Mouse (Mus musculus) hindbrain, embryonic 11.5 days (tissue): ENCODE measurements around the gene Ndufv3. TPM values are rescaled to one million over a fixed set of nuclear protein-coding genes. Genes with fewer than 3 reads are reported as not detected.
A peak's percentile ranks its signal among the peaks of the same experiment; 100 is the strongest.

ENCODE experiments used
- ATAC-seq: fragments of 200-750 bp; cut with Nextera tagmentation; 2 replicates; pipeline ENCODE4 v1.8.0; 2017; ENCODE audit warnings: mild to moderate bottlenecking, moderate TSS enrichment, moderate library complexity; ENCODE audit not compliant: low FRiP score
- DNase-seq: peaks from one replicate; pipeline ENCODE4 v3.0.0-alpha.2; 2015; ENCODE audit warnings: low spot score
- H3K27ac ChIP-seq: fragments of 300-500 bp; sonication (generic); 2 replicates; pipeline ENCODE4 v1.5.1; 2014; ENCODE audit warnings: mild to moderate bottlenecking, low read depth, low read length
- H3K27me3 ChIP-seq: fragments of 300-500 bp; sonication (generic); 2 replicates; pipeline ENCODE4 v1.6.1; 2014; ENCODE audit warnings: mild to moderate bottlenecking, low read length, moderate library complexity, mixed read lengths; ENCODE audit not compliant: control insufficient read depth, insufficient read depth
- H3K36me3 ChIP-seq: fragments of 300-500 bp; sonication (generic); 2 replicates; pipeline ENCODE4 v1.6.1; 2014; ENCODE audit warnings: mild to moderate bottlenecking, low read length, moderate library complexity, mixed read lengths; ENCODE audit not compliant: control insufficient read depth, insufficient read depth
- H3K4me1 ChIP-seq: fragments of 300-500 bp; sonication (generic); replicated peaks from 2 replicates; pipeline ENCODE4 v1.6.1; 2014; ENCODE audit warnings: low read length, mixed read lengths; ENCODE audit not compliant: control insufficient read depth, insufficient read depth
- H3K4me2 ChIP-seq: fragments of 300-500 bp; sonication (generic); replicated peaks from 2 replicates; pipeline ENCODE4 v1.6.1; 2014; ENCODE audit warnings: mild to moderate bottlenecking, low read depth, low read length
- H3K4me3 ChIP-seq: fragments of 300-500 bp; sonication (generic); 2 replicates; pipeline ENCODE4 v1.5.1; 2014; ENCODE audit warnings: low read depth, low read length
- H3K9ac ChIP-seq: fragments of 300-500 bp; sonication (generic); 2 replicates; pipeline ENCODE4 v1.6.1; 2014; ENCODE audit warnings: low read depth, low read length
- H3K9me3 ChIP-seq: fragments of 300-500 bp; sonication (generic); 2 replicates; pipeline ENCODE4 v1.6.1; 2016; ENCODE audit warnings: low read length; ENCODE audit not compliant: control insufficient read depth
- WGBS: fragments of 180-500 bp; shearing (Covaris S2); extraction: QIAGEN DNeasy Blood & Tissue Kit; methylation state at CpG from one replicate; pipeline ENCODE4 v1.1.7; 2014; 5-methylcytosine and 5-hydroxymethylcytosine counted together
- polyA plus RNA-seq: library from polyadenylated mRNA; unstranded; fragments of >200 nt; fragmentation: Nextera tagmentation; extraction: Ambion mirVana; gene quantifications from 2 replicates; pipeline ENCODE4 v1.2.1, GENCODE M21; 2014

Ndufv3 gene
- polyA plus RNA-seq, 1 experiment from 2014 or later = 253 TPM

- Histone ChIP-seq H3K36me3 (peaks cover 6% of the 10 kb centered on the region), H3K27me3 (no peaks in the 10 kb centered on the region), H3K9ac (no peak overlapping the region), H3K27ac (no peak overlapping the region), H3K4me1 (no peaks in the 10 kb centered on the region), H3K9me3 (no peaks in the 10 kb centered on the region), H3K4me3 (no peak overlapping the region), H3K4me2 (no peak overlapping the region)
- 0% methylated on average over 2 of the region's 2 CpGs for WGBS
- DNase-seq (peak; percentile 87), ATAC-seq (0 out of 2 replicates have a peak, but pooled peaks have one; percentile 35)
Measured at GRCm38 (mm10) chr17:31492416-31492815, 27.5 kb upstream of the Ndufv3 start.

- H3K4me2 ChIP-seq = no peak overlapping the region
- H3K27me3 ChIP-seq = no peaks in the 10 kb centered on the region
- H3K9ac ChIP-seq = no peak overlapping the region
- ATAC-seq (no peak), DNase-seq (no peak)
- H3K9me3 ChIP-seq = no peaks in the 10 kb centered on the region
- no peak overlapping the region for H3K27ac ChIP-seq
- no peaks in the 10 kb centered on the region for H3K4me1 ChIP-seq
- no peak overlapping the region for H3K4me3 ChIP-seq
- peaks cover 10% of the 10 kb centered on the region for H3K36me3 ChIP-seq
- 87% methylated on average over 1 of the region's 1 CpGs for WGBS
Measured at GRCm38 (mm10) chr17:31494989-31495388, 24.9 kb upstream of the Ndufv3 start.

- H3K9ac ChIP-seq = no peak overlapping the region
- no peaks in the 10 kb centered on the region for H3K9me3 ChIP-seq
- DNase-seq (no peak), ATAC-seq (no peak)
- 90% methylated on average over 6 of the region's 6 CpGs for WGBS
- no peaks in the 10 kb centered on the region for H3K27me3 ChIP-seq
- no peak overlapping the region for H3K4me3 ChIP-seq
- H3K36me3 ChIP-seq = peaks cover 10% of the 10 kb centered on the region
- H3K27ac ChIP-seq = no peak overlapping the region
- H3K4me1 ChIP-seq = no peaks in the 10 kb centered on the region
- H3K4me2 ChIP-seq = no peak overlapping the region
Measured at GRCm38 (mm10) chr17:31497726-31498125, 22.2 kb upstream of the Ndufv3 start.

GRCm38 (mm10) chr17:31499725-31500124 is 20.2 kb upstream of the Ndufv3 start:
- Histone ChIP-seq H3K36me3 (peaks cover 14% of the 10 kb centered on the region), H3K27me3 (no peaks in the 10 kb centered on the region), H3K4me2 (no peak overlapping the region), H3K4me1 (no peaks in the 10 kb centered on the region), H3K9me3 (no peaks in the 10 kb centered on the region), H3K9ac (no peak overlapping the region), H3K27ac (no peak overlapping the region), H3K4me3 (no peak overlapping the region)
- DNase-seq (no peak), ATAC-seq (no peak)
- WGBS = 96% methylated on average over 12 of the region's 12 CpGs

GRCm38 (mm10) chr17:31500416-31500815 is 19.5 kb upstream of the Ndufv3 start:
- ATAC-seq = no peak
- H3K4me2 ChIP-seq = no peak overlapping the region
- 0 out of 2 replicates have a peak, but pooled peaks cover 3% of the 10 kb centered on the region for H3K4me1 ChIP-seq
- WGBS = 92% methylated on average over 7 of the region's 8 CpGs
- no peak overlapping the region for H3K9ac ChIP-seq
- no peaks in the 10 kb centered on the region for H3K9me3 ChIP-seq
- DNase-seq = no peak
- no peak overlapping the region for H3K27ac ChIP-seq
- H3K36me3 ChIP-seq = peaks cover 14% of the 10 kb centered on the region
- no peak overlapping the region for H3K4me3 ChIP-seq
- no peaks in the 10 kb centered on the region for H3K27me3 ChIP-seq

- 0 out of 2 replicates have a peak, but pooled peaks cover 3% of the 10 kb centered on the region for H3K4me1 ChIP-seq
- H3K4me3 ChIP-seq = no peak overlapping the region
- no peak for ATAC-seq
- no peak for DNase-seq
- H3K36me3 ChIP-seq = peaks cover 14% of the 10 kb centered on the region
- WGBS = 83% methylated on average over 3 of the region's 3 CpGs
- no peaks in the 10 kb centered on the region for H3K27me3 ChIP-seq
- no peak overlapping the region for H3K4me2 ChIP-seq
- no peaks in the 10 kb centered on the region for H3K9me3 ChIP-seq
- no peak overlapping the region for H3K27ac ChIP-seq
- no peak overlapping the region for H3K9ac ChIP-seq
Measured at GRCm38 (mm10) chr17:31500908-31501307, 19.0 kb upstream of the Ndufv3 start.

GRCm38 (mm10) chr17:31502261-31502927 is 17.5 kb upstream of the Ndufv3 start:
- Histone ChIP-seq H3K4me1 (0 out of 2 replicates have a peak, but pooled peaks cover 3% of the 10 kb centered on the region), H3K36me3 (peaks cover 8% of the 10 kb centered on the region), H3K4me2 (no peak overlapping the region), H3K9me3 (no peaks in the 10 kb centered on the region), H3K27me3 (no peaks in the 10 kb centered on the region), H3K4me3 (no peak overlapping the region), H3K9ac (no peak overlapping the region), H3K27ac (no peak overlapping the region)
- WGBS = 96% methylated on average over 12 of the region's 12 CpGs
- DNase-seq (no peak), ATAC-seq (no peak)

GRCm38 (mm10) chr17:31503337-31503736 is 16.6 kb upstream of the Ndufv3 start:
- Histone ChIP-seq H3K4me2 (no peak overlapping the region), H3K4me3 (no peak overlapping the region), H3K9me3 (no peaks in the 10 kb centered on the region), H3K36me3 (peaks cover 4% of the 10 kb centered on the region; the same call in 1 of the 2 replicates), H3K27me3 (no peaks in the 10 kb centered on the region), H3K4me1 (0 out of 2 replicates have a peak, but pooled peaks cover 3% of the 10 kb centered on the region), H3K27ac (no peak overlapping the region), H3K9ac (no peak overlapping the region)
- no peak for ATAC-seq
- no peak for DNase-seq
- 93% methylated on average over 12 of the region's 12 CpGs for WGBS

GRCm38 (mm10) chr17:31503936-31504335 is 16.0 kb upstream of the Ndufv3 start:
- Histone ChIP-seq H3K4me3 (no peak overlapping the region), H3K4me2 (no peak overlapping the region), H3K27ac (no peak overlapping the region), H3K9ac (no peak overlapping the region), H3K27me3 (no peaks in the 10 kb centered on the region), H3K4me1 (0 out of 2 replicates have a peak, but pooled peaks cover 3% of the 10 kb centered on the region), H3K9me3 (no peaks in the 10 kb centered on the region), H3K36me3 (peaks cover 5% of the 10 kb centered on the region; the same call in 1 of the 2 replicates)
- ATAC-seq (no peak), DNase-seq (no peak)
- 86% methylated on average over 2 of the region's 2 CpGs for WGBS
